Mouse (Mus musculus) telencephalon, adult 2 months (tissue): ENCODE measurements at regions not wholly inside any gene's neighbourhood (a gene's known extent, or its start where the extent isn't known, plus 50 kb on each side); places are given as distances from the start of the nearest gene placed in this dataset.

Experiments
- DNase-seq: peaks from one replicate; pipeline ENCODE4 v3.0.0-alpha.2; 2011; ENCODE audit warnings: low read depth, low spot score

- no peak for DNase-seq
Measured at GRCm38 (mm10) chr8:126719748-126720147, 126.0 kb upstream of the Irf2bp2 start.

- DNase-seq, result no peak
Measured at GRCm38 (mm10) chr8:126717652-126718155, 123.9 kb upstream of the Irf2bp2 start.

GRCm38 (mm10) chr8:126715666-126716065 is 121.9 kb upstream of the Irf2bp2 start:
- DNase-seq, result no peak

DNA sequence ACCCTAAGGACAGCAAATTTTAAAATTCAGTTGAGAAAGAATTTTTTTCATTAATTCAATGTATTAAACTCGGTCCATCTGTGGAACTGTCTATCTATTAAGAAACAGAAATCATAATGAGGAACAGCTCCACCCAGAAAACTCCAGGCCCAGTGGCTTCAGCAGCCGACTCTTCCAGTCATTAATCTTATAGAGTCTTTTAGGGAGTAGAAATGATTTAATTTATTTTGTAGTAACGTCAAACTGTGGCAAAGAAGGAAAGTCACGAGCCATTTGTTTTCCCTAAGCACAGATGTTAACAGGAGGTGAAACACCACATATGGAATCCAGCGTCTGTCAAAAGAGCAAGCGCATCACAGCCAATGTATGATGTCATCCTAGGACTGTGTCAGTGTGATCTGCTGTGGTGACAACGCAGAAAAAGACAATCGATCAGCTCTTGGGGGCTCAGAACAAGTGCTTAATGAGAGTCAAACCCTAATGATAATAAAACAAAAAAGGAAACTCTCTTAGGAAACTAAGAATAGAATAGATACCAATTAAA is 119.9 kb upstream of the Irf2bp2 start:
- no peak for DNase-seq

GRCm38 (mm10) chr8:126713181-126713580 is 119.4 kb upstream of the Irf2bp2 start:
- no peak for DNase-seq

- DNase-seq, result no peak
Measured at GRCm38 (mm10) chr8:126712749-126713148, 119.0 kb upstream of the Irf2bp2 start.

- DNase-seq, result no peak
Measured at GRCm38 (mm10) chr8:126708956-126709355, 115.2 kb upstream of the Irf2bp2 start.

- DNase-seq, result no peak
Measured at GRCm38 (mm10) chr8:126707300-126707902, 113.6 kb upstream of the Irf2bp2 start.

- no peak for DNase-seq
Measured at GRCm38 (mm10) chr8:126706247-126706646, 112.5 kb upstream of the Irf2bp2 start.

GRCm38 (mm10) chr8:126705391-126705790 is 111.6 kb upstream of the Irf2bp2 start:
- no peak for DNase-seq

GRCm38 (mm10) chr8:126704706-126705105 is 110.9 kb upstream of the Irf2bp2 start:
- no peak for DNase-seq

DNA sequence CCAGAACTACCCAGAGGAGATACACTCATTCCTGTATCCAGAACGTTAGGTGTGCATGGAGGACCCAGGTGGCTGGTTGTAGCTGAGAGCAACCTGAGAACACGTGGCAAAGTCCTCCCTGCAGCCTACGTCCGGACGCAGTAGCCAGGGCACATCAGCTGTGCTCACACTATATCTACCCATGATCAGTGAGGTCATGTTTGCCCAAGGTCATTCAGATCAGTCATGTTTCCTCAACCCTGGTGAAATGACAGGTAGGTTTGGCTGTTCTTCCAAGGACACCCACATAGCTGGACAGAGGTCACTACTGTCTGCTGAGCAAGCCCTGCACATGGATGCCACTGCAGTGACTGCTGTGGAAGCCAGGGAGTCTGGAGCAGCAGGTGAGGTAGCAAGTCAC is 109.8 kb upstream of the Irf2bp2 start:
- no peak for DNase-seq

DNA sequence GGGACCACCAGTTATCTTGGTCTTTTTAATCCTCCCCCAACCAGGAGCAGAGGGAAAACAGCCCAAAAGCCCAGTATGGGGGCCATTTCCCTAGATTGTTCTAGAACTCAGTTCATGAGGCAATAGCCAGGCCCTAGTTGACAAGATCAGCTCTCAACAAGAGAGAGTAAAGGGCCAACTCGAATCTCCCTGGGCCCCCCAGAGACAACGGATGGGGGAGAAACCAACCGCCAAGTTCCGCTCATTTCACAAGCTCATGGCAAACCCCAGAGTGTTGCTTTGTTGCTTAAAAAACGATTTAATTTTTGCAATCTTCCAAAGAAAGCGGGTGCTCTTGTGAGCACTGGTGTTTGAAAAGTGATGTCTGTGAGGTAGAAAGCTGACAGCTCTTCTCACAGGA is 108.5 kb upstream of the Irf2bp2 start:
- no peak for DNase-seq

- DNase-seq, result no peak
Measured at GRCm38 (mm10) chr8:126699389-126699775, 105.6 kb upstream of the Irf2bp2 start.

DNA sequence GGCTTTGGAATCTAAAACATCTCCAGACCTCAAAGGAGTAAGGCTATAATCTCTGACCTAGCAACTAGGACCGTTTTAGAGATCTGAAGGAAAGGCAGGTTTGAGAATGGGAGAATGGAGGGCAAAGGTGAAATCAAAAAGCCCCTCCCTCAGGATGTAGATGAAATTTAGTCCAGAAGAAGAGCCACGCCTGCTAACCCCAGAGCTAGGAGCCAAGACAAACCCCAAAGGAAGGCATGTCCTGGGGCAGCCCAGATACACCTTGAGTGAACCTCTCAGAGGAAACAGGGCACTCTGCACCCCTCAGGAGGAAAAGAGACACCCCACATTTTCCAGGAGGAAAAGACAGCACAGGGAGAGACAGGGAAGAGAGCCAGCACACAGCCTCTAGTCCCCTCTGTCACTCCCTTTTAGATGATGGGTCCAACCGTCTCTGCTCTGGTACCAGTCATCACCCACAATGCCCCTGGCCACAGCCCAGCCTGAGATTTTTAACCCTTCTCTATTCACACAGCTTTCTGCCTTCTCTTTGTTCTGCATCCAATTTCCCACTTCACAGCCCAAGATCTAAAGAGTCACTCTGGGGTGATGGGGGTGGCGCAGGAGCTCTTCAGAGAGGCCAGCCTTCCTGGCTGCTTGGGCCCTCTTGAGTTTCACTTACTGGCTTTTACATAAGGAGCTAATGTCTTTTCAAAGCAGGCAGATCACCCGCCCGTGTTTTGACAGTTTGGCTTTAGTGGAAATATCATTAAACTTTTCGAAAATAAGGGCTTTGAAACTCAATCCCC is 105.0 kb upstream of the Irf2bp2 start:
- no peak for DNase-seq

GRCm38 (mm10) chr8:126696346-126697010 is 102.7 kb upstream of the Irf2bp2 start:
- no peak for DNase-seq

- peak; percentile 86 for DNase-seq
Measured at GRCm38 (mm10) chr8:126694370-126694769, 100.6 kb upstream of the Irf2bp2 start.

DNA sequence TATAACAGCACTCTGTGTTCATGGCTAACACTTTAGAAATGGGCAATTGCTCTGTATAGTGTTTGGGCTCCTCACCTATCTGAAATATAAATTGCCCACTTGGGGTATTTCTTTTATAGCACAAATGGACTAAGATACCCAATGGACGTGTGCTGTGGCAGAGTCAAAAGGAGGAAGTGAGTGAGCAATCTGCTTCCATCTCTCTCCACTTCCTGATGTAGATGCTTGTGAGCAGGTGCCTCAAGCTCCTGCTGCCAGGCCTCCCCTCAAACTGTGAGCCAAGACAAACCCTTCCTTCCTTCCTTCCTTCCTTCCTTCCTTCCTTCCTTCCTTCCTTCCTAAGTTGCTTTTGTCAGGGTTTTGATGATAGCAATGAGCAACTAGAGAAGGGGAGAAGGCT is 99.9 kb upstream of the Irf2bp2 start:
- DNase-seq, result no peak

DNA sequence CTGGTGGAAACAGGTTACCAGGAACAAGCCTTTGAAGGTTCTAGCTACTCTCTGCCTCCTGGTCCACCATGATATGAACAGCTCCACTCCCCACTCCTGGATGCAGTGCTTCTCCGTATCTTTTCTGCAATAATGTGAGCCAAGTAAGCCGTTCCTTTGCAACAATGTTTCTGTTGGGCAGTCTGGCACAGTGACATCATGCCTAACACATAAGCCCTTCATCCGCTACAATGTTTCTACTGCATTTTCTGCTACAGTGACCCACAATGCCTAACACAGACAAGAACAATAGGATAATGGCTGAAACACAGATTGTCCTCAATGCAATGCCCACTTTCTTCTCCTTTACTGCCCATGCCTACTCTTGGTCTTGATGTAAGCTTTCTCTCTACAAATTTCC is 98.9 kb upstream of the Irf2bp2 start:
- DNase-seq, result no peak

DNA sequence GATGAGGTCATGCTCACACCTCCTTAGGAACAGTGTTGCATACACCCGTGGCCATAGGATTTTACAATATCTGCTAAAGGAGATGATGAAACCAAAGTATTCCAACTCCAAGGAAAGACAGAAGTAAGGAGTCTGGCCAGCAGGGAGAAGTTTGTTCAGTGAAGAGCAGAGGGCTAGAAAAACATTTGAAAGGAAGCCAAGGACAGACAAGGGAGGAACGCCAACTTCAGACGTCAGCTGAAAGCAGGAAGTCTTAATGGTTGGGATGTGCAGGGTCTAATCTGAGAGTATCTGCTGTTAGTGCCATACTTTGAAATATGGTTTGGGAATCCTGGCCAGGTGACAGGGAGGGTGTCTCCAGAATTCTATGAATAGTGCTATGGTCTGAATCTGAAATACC is 98.5 kb upstream of the Irf2bp2 start:
- no peak for DNase-seq

- no peak for DNase-seq
Measured at GRCm38 (mm10) chr8:126688450-126688849, 94.7 kb upstream of the Irf2bp2 start.

DNA sequence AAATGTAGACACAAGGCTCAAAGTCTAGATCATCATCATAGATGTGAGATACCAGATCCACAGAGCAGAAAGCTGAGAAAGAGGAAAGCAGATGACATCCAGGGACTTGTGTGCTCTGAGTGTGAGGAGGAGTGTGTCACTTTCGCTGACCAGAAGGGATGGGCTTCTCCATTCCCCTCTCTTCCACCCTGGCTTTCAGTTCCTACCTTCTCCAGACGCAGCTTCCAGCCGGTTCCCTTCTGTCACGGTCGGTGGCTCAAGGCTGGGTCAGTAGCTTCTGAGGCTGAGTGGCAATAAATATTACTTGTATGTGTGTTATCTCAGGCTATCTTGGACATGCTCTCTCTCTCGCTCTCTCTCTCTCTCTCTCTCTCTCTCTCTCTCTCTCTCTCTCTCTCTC is 94.2 kb upstream of the Irf2bp2 start:
- DNase-seq, result no peak
